Mouse (Mus musculus): ENCODE data around the gene Dctd.
"Not testable (repeated sequence)": the region's sequence is repeated elsewhere in the genome, so short reads cannot be mapped to it uniquely, and the experiment has no call there.

Gene Dctd

GRCm38 (mm10) chr8:48145766-48146165, 46.9 kb downstream of the Dctd start:
- DNase-seq (ENCODE audit: low spot score in 2 of 2): no peak

GRCm38 (mm10) chr8:48146449-48146848, 47.6 kb downstream of the Dctd start:
- no peak for DNase-seq (ENCODE audit: low spot score in 2 of 2)

- no peak for DNase-seq (ENCODE audit: low spot score in 2 of 2)
Observed at GRCm38 (mm10) chr8:48152062-48152738, 53.3 kb downstream of the Dctd start.

- DNase-seq (ENCODE audit: low spot score in 2 of 2): peak in 1 of 2 experiments; percentile 61
Observed at GRCm38 (mm10) chr8:48153360-48154121, 54.6 kb downstream of the Dctd start.

- no peak for DNase-seq (ENCODE audit: low spot score in 2 of 2)
Observed at GRCm38 (mm10) chr8:48157718-48158117, 58.8 kb downstream of the Dctd start.

GRCm38 (mm10) chr8:48158560-48159217, 59.8 kb downstream of the Dctd start:
- DNase-seq (ENCODE audit: low spot score in 2 of 2): no peak

GRCm38 (mm10) chr8:48177406-48177805, 78.5 kb downstream of the Dctd start:
- DNase-seq (ENCODE audit: low spot score in 2 of 2): no peak

- DNase-seq (ENCODE audit: low spot score in 2 of 2): no peak
Observed at GRCm38 (mm10) chr8:48177876-48178275, 79.0 kb downstream of the Dctd start.

- DNase-seq (ENCODE audit: low spot score in 2 of 2): no peak
Observed at GRCm38 (mm10) chr8:48178993-48179392, 80.1 kb downstream of the Dctd start.

- DNase-seq (ENCODE audit: low spot score in 2 of 2): not testable (repeated sequence)
Observed at GRCm38 (mm10) chr8:48180146-48180545, 81.3 kb downstream of the Dctd start.

- DNase-seq (ENCODE audit: low spot score in 2 of 2): no peak
Observed at GRCm38 (mm10) chr8:48181000-48181399, 82.1 kb downstream of the Dctd start.

- DNase-seq (ENCODE audit: low spot score in 2 of 2): no peak
Observed at GRCm38 (mm10) chr8:48183758-48184157, 84.9 kb downstream of the Dctd start.

- no peak for DNase-seq (ENCODE audit: low spot score in 2 of 2)
Observed at GRCm38 (mm10) chr8:48188586-48188985, 89.7 kb downstream of the Dctd start.

- DNase-seq (ENCODE audit: low spot score in 2 of 2): no peak
Observed at GRCm38 (mm10) chr8:48195971-48196370, 97.1 kb downstream of the Dctd start.

GRCm38 (mm10) chr8:48199171-48199570, 100.3 kb downstream of the Dctd start:
- DNase-seq (ENCODE audit: low spot score in 2 of 2): no peak

- DNase-seq (ENCODE audit: low spot score in 2 of 2): no peak
Observed at GRCm38 (mm10) chr8:48202632-48203031, 103.7 kb downstream of the Dctd start.

Data from urinary bladder, postnatal 36 days (tissue).